Mouse (Mus musculus) hematopoietic stem cell, adult 5-6 weeks (primary cell): Measurements from ENCODE around the gene Zfp871. TPM values are rescaled to one million over a fixed set of nuclear protein-coding genes. Genes with fewer than 3 reads are reported as not detected.
"Not testable (repeated sequence)": the region's sequence is repeated elsewhere in the genome, so short reads cannot be mapped to it uniquely, and the experiment has no call there.

ENCODE experiments used
- ATAC-seq, 2 experiments: fragments of 125-278 bp in 1 of 2; replicated peaks in 1 of 2; 2 replicates each; pipeline ENCODE4 v1.8.0; 2016 to 2017; ENCODE audit warnings: inconsistent platforms in 2 of 2, mild to moderate bottlenecking in 2 of 2, moderate number of reproducible peaks in 2 of 2, low read depth in 1 of 2, moderate TSS enrichment in 1 of 2; ENCODE audit not compliant: low FRiP score in 2 of 2, poor library complexity in 2 of 2, severe bottlenecking in 2 of 2, insufficient read depth in 1 of 2, low TSS enrichment in 1 of 2
- total RNA-seq: library from RNA; stranded (forward); fragments of 172-1452, 232-1000 nt; gene quantifications from 2 replicates; pipeline ENCODE4 v1.2.3, GENCODE M21; 2017

Zfp871 gene
- total RNA-seq, 1 experiment from 2014 or later, result 29.6 TPM

GRCm38 (mm10) chr17:32753634-32754033 is 34.5 kb downstream of the Zfp871 start:
- peak; percentile 12 to 51; a peak in 1 of 4 replicates for ATAC-seq

- ATAC-seq, result no peak
Measured at GRCm38 (mm10) chr17:32752813-32753360, 35.2 kb downstream of the Zfp871 start.

- ATAC-seq, result no peak
Measured at GRCm38 (mm10) chr17:32750611-32751010, 37.5 kb downstream of the Zfp871 start.

GRCm38 (mm10) chr17:32741057-32741456 is 47.0 kb downstream of the Zfp871 start:
- no peak for ATAC-seq

- ATAC-seq, result no peak
Measured at GRCm38 (mm10) chr17:32738406-32738805, 49.7 kb downstream of the Zfp871 start.

- no peak for ATAC-seq
Measured at GRCm38 (mm10) chr17:32729029-32729428, 59.1 kb downstream of the Zfp871 start.

GRCm38 (mm10) chr17:32726360-32726759 is 61.7 kb downstream of the Zfp871 start:
- not testable (repeated sequence) for ATAC-seq

GRCm38 (mm10) chr17:32722771-32723170 is 65.3 kb downstream of the Zfp871 start:
- no peak for ATAC-seq

- ATAC-seq, result not testable (repeated sequence)
Measured at GRCm38 (mm10) chr17:32722151-32722550, 65.9 kb downstream of the Zfp871 start.

Other genes starting within 250 kb of the Zfp871 start
- not detected in 2 replicates for gene Cyp4f37, start 167.0 kb downstream of the Zfp871 start, total RNA-seq
- gene Cyp4f40, start 129.4 kb downstream of the Zfp871 start, total RNA-seq, result not detected in 2 replicates
- not detected in 2 replicates for gene Cyp4f15, start 102.7 kb downstream of the Zfp871 start, total RNA-seq
- 0.13 TPM in 1 of 2 replicates, not detected in the other for gene Zfp811, start 21.6 kb upstream of the Zfp871 start, total RNA-seq
- gene Zfp799, start 42.0 kb upstream of the Zfp871 start, total RNA-seq, result 10.6 and 19.9 TPM in 2 replicates
- 6.6 and 7.0 TPM in 2 replicates for gene Zfp870, start 103.4 kb upstream of the Zfp871 start, total RNA-seq
- not detected in 2 replicates for gene Cyp4f14, start 129.1 kb upstream of the Zfp871 start, total RNA-seq
- gene Cyp4f13, start 159.1 kb upstream of the Zfp871 start, total RNA-seq, result 5.9 and 17.1 TPM in 2 replicates
- gene Zfp472, start 177.5 kb upstream of the Zfp871 start, total RNA-seq, result 20.1 and 23.3 TPM in 2 replicates
- 15.4 and 16.6 TPM in 2 replicates for gene Zfp952, start 204.8 kb upstream of the Zfp871 start, total RNA-seq
- gene Zfp763, start 245.1 kb upstream of the Zfp871 start, total RNA-seq, result 12.8 and 17.8 TPM in 2 replicates